Mouse (Mus musculus): Measurements from ENCODE around the gene Ldha.

Ldha gene

GRCm38 (mm10) chr7:46838104-46838671, 3.1 kb upstream of the Ldha start:
- peak; percentile 68 for DNase-seq (ENCODE audit: low spot score)

GRCm38 (mm10) chr7:46838891-46839302, 2.4 kb upstream of the Ldha start:
- DNase-seq (ENCODE audit: low spot score), result peak; percentile 65

GRCm38 (mm10) chr7:46839446-46839845, 1.8 kb upstream of the Ldha start:
- DNase-seq (ENCODE audit: low spot score), result no peak

GRCm38 (mm10) chr7:46839861-46840260, 1.4 kb upstream of the Ldha start:
- DNase-seq (ENCODE audit: low spot score), result no peak

GRCm38 (mm10) chr7:46840326-46840725, 949 bp upstream of the Ldha start:
- no peak for DNase-seq (ENCODE audit: low spot score)

GRCm38 (mm10) chr7:46842278-46842677, 1.0 kb downstream of the Ldha start:
- DNase-seq (ENCODE audit: low spot score), result no peak

- no peak for DNase-seq (ENCODE audit: low spot score)
Observed at GRCm38 (mm10) chr7:46843576-46843975, 2.3 kb downstream of the Ldha start.

- DNase-seq (ENCODE audit: low spot score), result peak; percentile 97
Observed at GRCm38 (mm10) chr7:46845211-46845977, 4.1 kb downstream of the Ldha start.

GRCm38 (mm10) chr7:46845978-46846485, 4.8 kb downstream of the Ldha start:
- peak; percentile 62 for DNase-seq (ENCODE audit: low spot score)

- peak; percentile 86 for DNase-seq (ENCODE audit: low spot score)
Observed at GRCm38 (mm10) chr7:46846486-46847244, 5.4 kb downstream of the Ldha start.

GRCm38 (mm10) chr7:46849287-46849686, 8.0 kb downstream of the Ldha start:
- DNase-seq (ENCODE audit: low spot score), result no peak

- peak; percentile 22 for DNase-seq (ENCODE audit: low spot score)
Observed at GRCm38 (mm10) chr7:46851026-46851425, 9.8 kb downstream of the Ldha start.

- DNase-seq (ENCODE audit: low spot score), result no peak
Observed at GRCm38 (mm10) chr7:46852666-46853065, 11.4 kb downstream of the Ldha start.

GRCm38 (mm10) chr7:46853365-46853764, 12.1 kb downstream of the Ldha start:
- DNase-seq (ENCODE audit: low spot score), result no peak

- no peak for DNase-seq (ENCODE audit: low spot score)
Observed at GRCm38 (mm10) chr7:46855866-46856560, 14.7 kb downstream of the Ldha start.

- DNase-seq (ENCODE audit: low spot score), result no peak
Observed at GRCm38 (mm10) chr7:46857436-46857835, 16.2 kb downstream of the Ldha start.

GRCm38 (mm10) chr7:46859031-46859430, 17.8 kb downstream of the Ldha start:
- DNase-seq (ENCODE audit: low spot score), result no peak

- no peak for DNase-seq (ENCODE audit: low spot score)
Observed at GRCm38 (mm10) chr7:46860996-46861395, 19.7 kb downstream of the Ldha start, which contains the start of gene Ldhc. Ldhc (plus strand) TSS chr7:46861203.

GRCm38 (mm10) chr7:46871988-46872387, 30.7 kb downstream of the Ldha start:
- no peak for DNase-seq (ENCODE audit: low spot score)

GRCm38 (mm10) chr7:46876841-46877240, 35.6 kb downstream of the Ldha start:
- DNase-seq (ENCODE audit: low spot score), result no peak

GRCm38 (mm10) chr7:46877255-46877654, 36.0 kb downstream of the Ldha start:
- DNase-seq (ENCODE audit: low spot score), result no peak

- DNase-seq (ENCODE audit: low spot score), result no peak
Observed at GRCm38 (mm10) chr7:46879851-46880250, 38.6 kb downstream of the Ldha start.

Data from embryo, embryonic 10.5 days (tissue).